Mouse (Mus musculus) limb, embryonic 14.5 days (tissue): ENCODE results near the gene Gin1. TPM values are rescaled to one million over a fixed set of nuclear protein-coding genes. Genes with fewer than 3 reads are reported as not detected.

ENCODE experiments used
- ATAC-seq: fragments of 200-750 bp; cut with Nextera tagmentation; 2 replicates; pipeline ENCODE4 v1.8.0; 2017; ENCODE audit warnings: low read depth, moderate number of reproducible peaks, moderate TSS enrichment; ENCODE audit not compliant: low FRiP score
- DNase-seq: peaks from one replicate; pipeline ENCODE4 v3.0.0-alpha.2; 2015; ENCODE audit warnings: low spot score
- H3K27ac ChIP-seq: fragments of 300-500 bp; sonication (generic); replicated peaks from 2 replicates; pipeline ENCODE4 v1.5.1; 2014; ENCODE audit warnings: low read depth, mild to moderate bottlenecking, low read length, moderate library complexity, mixed read lengths
- H3K27me3 ChIP-seq: fragments of 300-500 bp; sonication (generic); 2 replicates; pipeline ENCODE4 v1.6.1; 2014; ENCODE audit warnings: low read length, mixed read lengths; ENCODE audit not compliant: control insufficient read depth, insufficient read depth
- H3K36me3 ChIP-seq: fragments of 300-500 bp; sonication (generic); 2 replicates; pipeline ENCODE4 v1.6.1; 2014; ENCODE audit warnings: mild to moderate bottlenecking, low read length, moderate library complexity, mixed read lengths; ENCODE audit not compliant: control insufficient read depth, insufficient read depth
- H3K4me1 ChIP-seq: fragments of 300-500 bp; sonication (generic); 2 replicates; pipeline ENCODE4 v1.6.1; 2014; ENCODE audit warnings: antibody characterized with exemption, low read length, mixed read lengths; ENCODE audit not compliant: control insufficient read depth, insufficient read depth
- H3K4me2 ChIP-seq: fragments of 300-500 bp; sonication (generic); replicated peaks from 2 replicates; pipeline ENCODE4 v1.6.1; 2014; ENCODE audit warnings: low read depth, mild to moderate bottlenecking, low read length, moderate library complexity; ENCODE audit not compliant: severe bottlenecking
- H3K4me3 ChIP-seq: fragments of 300-500 bp; sonication (generic); replicated peaks from 2 replicates; pipeline ENCODE4 v1.5.1; 2014; ENCODE audit warnings: low read length
- H3K9ac ChIP-seq: fragments of 300-500 bp; sonication (generic); 2 replicates; pipeline ENCODE4 v1.6.1; 2014; ENCODE audit warnings: mild to moderate bottlenecking, low read depth, low read length, moderate library complexity; ENCODE audit not compliant: severe bottlenecking
- H3K9me3 ChIP-seq: fragments of 300-500 bp; sonication (generic); 2 replicates; pipeline ENCODE4 v1.6.1; 2016; ENCODE audit warnings: low read length; ENCODE audit not compliant: control insufficient read depth
- POLR2A ChIP-seq: fragments of 200-500 bp; IDR thresholded peaks from 2 replicates; pipeline ENCODE4 v1.8.0; 2012; ENCODE audit warnings: inconsistent platforms, mild to moderate bottlenecking, moderate library complexity, borderline replicate concordance; ENCODE audit not compliant: insufficient read depth, insufficient read length; ENCODE audit errors: extremely low read depth
- WGBS: fragments of 180-500 bp; shearing (Covaris S2); extraction: QIAGEN DNeasy Blood & Tissue Kit; methylation state at CpG from one replicate; pipeline ENCODE4 v1.1.7; 2014; 5-methylcytosine and 5-hydroxymethylcytosine counted together
- polyA plus RNA-seq, 2 experiments: library from polyadenylated mRNA; depleted of rRNA in 1 of 2; stranded (reverse) in 1 of 2; unstranded in 1 of 2; fragments of >200 nt; fragmentation: Nextera tagmentation in 1 of 2; extraction: Ambion mirVana in 1 of 2; gene quantifications; 2 replicates each; pipeline versions ENCODE4 v1.2.1 to v1.2.3; 2012 to 2014

The Gin1 gene
- polyA plus RNA-seq, 2 experiments: 8.6 to 13.3 TPM

- Histone ChIP-seq H3K4me3 (0 out of 2 replicates have a peak overlapping the region, but pooled peaks have one; percentile 74), H3K36me3 (no peaks in the 10 kb centered on the region), H3K27ac (no peak overlapping the region), H3K4me2 (no peak overlapping the region; the same call in 1 of the 2 replicates), H3K9me3 (no peaks in the 10 kb centered on the region), H3K4me1 (peaks cover 12% of the 10 kb centered on the region), H3K9ac (no peak overlapping the region), H3K27me3 (no peaks in the 10 kb centered on the region)
- no peak for DNase-seq
- 77% methylated on average over 2 of the region's 2 CpGs for WGBS
- no peak for TF ChIP-seq POLR2A
- ATAC-seq: no peak
These were observed 1.9 kb upstream of the Gin1 start for GRCm38 (mm10) chr1:97768089-97768488.

DNA sequence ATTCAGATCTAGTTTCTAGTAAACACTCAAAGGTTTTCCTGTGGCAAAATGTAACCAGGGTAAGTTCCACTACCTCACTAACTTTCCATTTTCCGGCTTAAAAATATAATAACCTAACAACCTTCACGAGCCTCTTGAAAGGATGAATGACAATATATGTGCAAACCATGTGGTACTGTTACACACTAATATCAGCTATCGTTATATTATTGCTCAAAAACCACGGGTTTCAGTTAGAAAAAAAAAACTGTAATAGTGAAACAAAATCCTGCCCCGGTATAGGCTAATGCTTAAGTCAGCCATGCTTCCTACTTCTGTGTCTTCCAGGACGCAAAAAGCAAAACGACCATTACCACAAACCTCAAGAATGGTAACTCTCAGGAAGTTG is 1.1 kb upstream of the Gin1 start:
- no peak for TF ChIP-seq POLR2A
- peaks cover 12% of the 10 kb centered on the region for H3K4me1 ChIP-seq
- H3K4me3 ChIP-seq: peak overlapping the region; percentile 74
- no peaks in the 10 kb centered on the region for H3K9me3 ChIP-seq
- WGBS: 10% methylated on average over 7 of the region's 7 CpGs
- H3K27ac ChIP-seq: no peak overlapping the region
- DNase-seq (peak; percentile 30), ATAC-seq (no peak)
- H3K9ac ChIP-seq: peak overlapping the region; percentile 75
- H3K4me2 ChIP-seq: peak overlapping the region; percentile 65
- no peaks in the 10 kb centered on the region for H3K36me3 ChIP-seq
- no peaks in the 10 kb centered on the region for H3K27me3 ChIP-seq

GRCm38 (mm10) chr1:97769294-97769903 is 573 bp upstream of the Gin1 start:
- Histone ChIP-seq H3K9ac (peak overlapping the region; percentile 75), H3K36me3 (no peaks in the 10 kb centered on the region), H3K4me3 (peak overlapping the region; percentile 74), H3K4me2 (peak overlapping the region; percentile 65), H3K27me3 (no peaks in the 10 kb centered on the region), H3K4me1 (peaks cover 12% of the 10 kb centered on the region), H3K9me3 (no peaks in the 10 kb centered on the region), H3K27ac (peak overlapping the region; percentile 68)
- DNase-seq (no peak), ATAC-seq (peak; percentile 13)
- TF ChIP-seq POLR2A: no peak
- under 1% methylated on average over 40 of the region's 40 CpGs for WGBS

DNA sequence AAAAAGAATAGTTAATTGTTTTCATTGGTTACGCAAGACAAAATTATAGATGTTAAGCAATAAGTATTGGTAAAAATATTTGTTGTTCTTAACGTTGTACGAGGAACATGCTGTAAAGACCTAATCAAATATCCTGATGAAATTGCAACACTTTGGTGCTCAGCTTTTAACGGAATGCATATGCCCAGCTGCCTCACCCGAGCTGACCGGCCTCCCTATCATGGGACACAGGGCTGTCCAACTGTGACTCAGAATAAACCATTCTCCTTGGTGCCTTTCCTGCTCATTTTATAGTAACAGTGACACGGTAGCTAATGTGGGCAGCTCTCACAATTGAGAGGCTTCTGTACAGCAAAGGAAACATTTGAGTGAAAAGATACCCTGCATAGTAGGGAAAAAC is 1.1 kb downstream of the Gin1 start:
- TF ChIP-seq POLR2A: no peak
- no peak for ATAC-seq
- Histone ChIP-seq H3K4me1 (peaks cover 12% of the 10 kb centered on the region), H3K4me3 (no peak overlapping the region), H3K27ac (no peak overlapping the region), H3K4me2 (peak overlapping the region; percentile 48), H3K27me3 (no peaks in the 10 kb centered on the region), H3K36me3 (no peaks in the 10 kb centered on the region), H3K9ac (no peak overlapping the region), H3K9me3 (no peaks in the 10 kb centered on the region)
- WGBS: 58% methylated on average over 7 of the region's 7 CpGs
- DNase-seq: no peak

DNA sequence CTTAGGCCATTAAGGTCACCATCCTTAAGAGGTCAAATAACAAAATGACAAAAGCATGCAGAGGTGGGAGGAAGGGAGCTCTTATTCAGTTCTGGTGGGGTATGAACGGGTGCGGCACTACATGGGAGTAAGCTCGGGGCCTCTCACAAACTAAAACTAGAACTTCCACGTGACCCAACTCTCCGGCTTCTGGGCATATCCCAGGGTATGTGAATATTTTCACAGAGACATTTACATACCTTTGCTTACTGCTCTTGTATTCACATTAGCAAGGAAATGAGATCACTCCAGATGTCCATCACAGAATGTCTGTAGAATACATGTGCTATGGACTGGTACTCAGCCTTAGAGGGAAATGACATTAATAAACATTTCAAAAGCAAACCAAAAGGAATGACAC is 1.8 kb downstream of the Gin1 start:
- no peak overlapping the region for H3K4me3 ChIP-seq
- no peaks in the 10 kb centered on the region for H3K27me3 ChIP-seq
- WGBS: 89% methylated on average over 5 of the region's 5 CpGs
- no peak for DNase-seq
- no peaks in the 10 kb centered on the region for H3K9me3 ChIP-seq
- H3K9ac ChIP-seq: no peak overlapping the region
- no peak for TF ChIP-seq POLR2A
- H3K4me2 ChIP-seq: no peak overlapping the region
- H3K36me3 ChIP-seq: no peaks in the 10 kb centered on the region
- no peak for ATAC-seq
- no peak overlapping the region for H3K27ac ChIP-seq
- peaks cover 12% of the 10 kb centered on the region for H3K4me1 ChIP-seq
